Mouse (Mus musculus) embryonic stem cell, embryonic (primary cell): ENCODE measurements at regions not wholly inside any gene's neighbourhood (a gene's known extent, or its start where the extent isn't known, plus 50 kb on each side); places are given as distances from the start of the nearest gene placed in this dataset.
"Not testable (repeated sequence)": the region's sequence is repeated elsewhere in the genome, so short reads cannot be mapped to it uniquely, and the experiment has no call there.

ENCODE experiments used
- CTCF ChIA-PET, 4 experiments: fragments of 300-600 bp in 2 of 4; fragments of 350-600 bp in 2 of 4; sonication (Branson Sonifier 250); formaldehyde crosslinking; loops; one replicate each; lab custom pipeline; 2022; ENCODE audit warnings: inconsistent platforms in 2 of 4; lab: Charles Lee
- POLR2A ChIA-PET, 4 experiments: fragments of 300-600 bp in 2 of 4; fragments of 350-600 bp in 2 of 4; sonication (Branson Sonifier 250); formaldehyde crosslinking; loops; one replicate each; lab custom pipeline; 2022; ENCODE audit warnings: antibody characterized with exemption in 4 of 4, inconsistent platforms in 1 of 4; lab: Charles Lee

GRCm38 (mm10) chr12:69524337-69525035 is 58.3 kb downstream of the Vcpkmt start:
- POLR2A ChIA-PET: no interaction called here
- CTCF ChIA-PET: no interaction called here

DNA sequence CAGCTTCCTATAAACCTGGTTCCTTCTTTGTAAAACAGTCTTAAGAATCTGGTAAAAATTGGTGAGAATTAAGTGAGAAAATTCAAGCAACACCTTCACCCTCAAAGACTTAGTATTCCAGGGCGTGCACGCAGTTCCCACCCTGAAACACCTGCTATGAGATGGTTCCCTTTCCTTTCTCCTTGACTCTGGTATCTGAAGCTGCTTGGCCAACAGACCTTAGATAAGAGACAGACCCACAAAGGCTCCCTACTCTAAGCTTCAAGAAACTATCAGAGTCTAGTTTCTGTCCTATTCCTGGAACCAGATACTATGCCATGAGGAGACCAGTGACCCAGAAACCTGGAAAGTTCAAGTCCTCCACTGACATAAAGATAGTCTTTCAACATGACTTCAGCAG is 63.0 kb downstream of the Vcpkmt start:
- CTCF ChIA-PET: interaction anchor here in 2 of 4 experiments (0.6 kb wide), 2 partner anchors 54 to 328 kb away, joined by 5 to 6 read pairs; no protein-coding TSS in a partner anchor
- POLR2A ChIA-PET: no interaction called here

DNA sequence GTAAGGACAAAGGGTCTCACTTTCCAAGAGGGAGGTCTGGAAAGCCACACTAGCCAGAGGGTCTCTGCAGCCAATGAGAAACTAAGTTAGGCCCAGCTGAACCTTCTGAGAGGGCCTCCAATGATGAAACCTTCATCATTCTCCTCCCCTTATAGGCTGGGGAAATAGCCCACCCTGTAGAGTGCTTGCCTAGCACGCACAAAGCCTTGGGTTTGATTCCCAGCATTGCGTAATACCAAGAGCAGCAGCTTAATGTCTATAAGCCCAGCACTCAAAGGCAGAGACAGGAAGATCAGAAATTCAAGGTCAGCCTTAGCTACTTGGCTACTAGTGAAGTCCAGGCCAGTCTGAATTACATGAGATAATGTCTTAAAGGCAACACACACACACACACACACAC is 63.8 kb downstream of the Vcpkmt start:
- CTCF ChIA-PET: interaction anchor here in 2 of 4 experiments (0.5 to 0.7 kb wide), 4 partner anchors 18 to 328 kb away, joined by 3 to 10 read pairs (median 6); no protein-coding TSS in a partner anchor

GRCm38 (mm10) chr12:69517616-69518015 is 65.2 kb downstream of the Vcpkmt start:
- POLR2A ChIA-PET: interaction anchor here in 1 of 4 experiments (0.6 kb wide), 1 partner anchor 10 kb away, joined by 4 read pairs; no protein-coding TSS in a partner anchor
- CTCF ChIA-PET: no interaction called here

More for the DNA sequence above, 63.8 kb downstream of the Vcpkmt start:
- POLR2A ChIA-PET: interaction anchor here in 1 of 4 experiments (0.8 kb wide), 1 partner anchor 11 kb away, joined by 5 read pairs; no protein-coding TSS in a partner anchor

DNA sequence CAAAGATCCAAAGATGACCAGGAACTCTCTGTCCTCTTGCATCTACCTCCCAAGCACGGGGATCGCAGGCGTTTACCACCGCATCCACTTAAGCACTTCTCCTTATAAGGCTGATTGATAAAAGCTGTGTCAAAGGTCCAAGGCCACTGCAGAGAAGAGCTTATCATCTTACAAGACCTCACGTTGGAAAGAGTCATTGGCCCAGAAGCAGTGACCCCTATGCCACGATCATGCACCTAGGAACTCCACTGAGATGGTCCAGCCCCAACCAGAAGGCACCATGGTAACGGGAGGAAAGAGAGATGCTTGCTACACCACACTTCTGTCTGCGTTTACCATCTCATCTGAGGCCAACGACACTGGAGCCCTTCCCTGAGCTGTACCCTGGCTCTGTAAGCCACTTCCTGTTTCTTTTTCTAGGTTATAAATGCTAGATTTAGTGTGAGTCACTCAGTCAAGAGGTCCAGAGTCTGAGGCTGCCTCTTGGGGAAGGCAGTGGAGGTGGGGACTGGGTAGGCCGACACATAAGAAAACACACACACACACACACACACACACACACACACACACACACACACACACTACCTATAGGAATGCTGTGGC is 66.4 kb downstream of the Vcpkmt start:
- ChIA-PET CTCF (no interaction called here), POLR2A (interaction anchor here in 1 of 4 experiments (0.5 kb wide), 1 partner anchor 130 kb away, joined by 10 read pairs; no protein-coding TSS in a partner anchor)

GRCm38 (mm10) chr12:69515850-69516249 is 67.0 kb downstream of the Vcpkmt start:
- ChIA-PET CTCF (no interaction called here), POLR2A (interaction anchor here in 2 of 4 experiments (0.5 to 0.6 kb wide), 2 partner anchors 129 kb away, joined by 4 to 10 read pairs; no protein-coding TSS in a partner anchor)

DNA sequence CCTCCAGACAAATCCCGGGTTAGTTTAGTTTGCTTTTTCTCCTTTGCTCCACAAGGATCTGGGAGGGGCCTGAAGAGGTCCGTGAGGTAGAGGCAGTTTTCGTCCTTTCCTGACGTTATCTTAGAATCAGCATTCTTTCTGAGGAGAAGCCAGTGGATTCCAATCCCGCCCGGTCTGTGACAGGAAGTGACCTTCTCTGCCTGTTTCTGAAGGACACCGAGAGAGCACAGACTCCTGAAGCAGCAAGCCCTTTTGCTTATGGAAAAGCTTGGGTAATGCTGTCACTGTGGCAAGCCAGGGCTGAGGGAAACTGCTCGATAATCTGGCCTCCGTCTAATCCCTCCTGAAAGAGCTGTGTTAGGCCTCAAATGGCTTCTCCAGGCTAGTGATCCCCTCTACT is 67.7 kb downstream of the Vcpkmt start:
- POLR2A ChIA-PET: interaction anchor here in 1 of 4 experiments (0.6 to 1.0 kb wide), 2 partner anchors 15 to 129 kb away, joined by 3 to 4 read pairs; no protein-coding TSS in a partner anchor
- CTCF ChIA-PET: no interaction called here

- ChIA-PET POLR2A (interaction anchor here in 2 of 4 experiments (0.8 to 1.2 kb wide), 2 partner anchors 11 to 216 kb away, joined by 3 read pairs; no protein-coding TSS in a partner anchor), CTCF (interaction anchor here in 1 of 4 experiments (0.5 kb wide), 1 partner anchor 61 kb away, joined by 3 read pairs; no protein-coding TSS in a partner anchor)
Observed at GRCm38 (mm10) chr12:69513166-69513565, 69.7 kb downstream of the Vcpkmt start.

DNA sequence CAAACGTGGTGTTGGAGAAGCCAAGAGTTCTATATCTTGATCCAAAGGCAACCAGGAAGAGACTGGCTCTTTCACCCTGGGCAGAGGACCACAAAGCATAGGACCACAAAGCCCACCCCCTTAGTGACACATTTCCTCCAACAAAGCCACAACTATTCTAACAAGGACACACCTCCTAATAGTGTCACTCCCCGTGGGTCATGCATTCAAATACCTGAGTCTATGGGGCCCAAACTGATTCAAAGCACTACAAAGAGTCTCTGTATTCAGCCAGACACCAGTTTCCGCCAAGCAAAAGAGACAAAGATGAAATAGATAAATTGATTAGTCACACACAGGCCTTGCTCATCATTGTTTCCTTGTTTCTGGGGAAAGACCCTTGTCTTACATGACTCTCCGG is 72.1 kb downstream of the Vcpkmt start:
- CTCF ChIA-PET: no interaction called here
- POLR2A ChIA-PET: no interaction called here

- POLR2A ChIA-PET, CTCF ChIA-PET: not testable (repeated sequence)
Observed at GRCm38 (mm10) chr12:69509180-69509579, 73.6 kb downstream of the Vcpkmt start.

DNA sequence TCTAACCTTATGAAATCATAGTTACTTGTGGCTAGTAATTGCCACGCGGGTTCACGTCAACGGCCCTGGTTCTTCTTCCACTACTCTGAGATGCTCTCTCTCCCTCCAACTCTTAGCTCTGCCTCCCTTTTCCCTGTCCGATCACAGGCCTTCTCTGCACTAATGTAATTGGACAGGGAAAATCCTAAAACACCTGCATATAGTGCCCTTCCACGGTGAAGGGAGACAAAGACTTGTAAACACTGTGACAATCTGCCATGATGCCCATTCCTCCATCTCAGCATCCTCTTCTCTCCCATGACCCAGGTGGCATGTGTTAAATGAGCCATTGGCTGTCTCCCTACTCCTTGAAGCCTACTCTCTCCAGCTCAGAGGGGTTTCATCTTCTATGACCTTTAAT is 74.9 kb downstream of the Vcpkmt start:
- ChIA-PET CTCF (no interaction called here), POLR2A (interaction anchor here in 3 of 4 experiments (0.6 to 1.2 kb wide), 3 partner anchors 15 to 414 kb away, joined by 3 read pairs; no protein-coding TSS in a partner anchor)

GRCm38 (mm10) chr12:69507333-69507732 is 75.5 kb downstream of the Vcpkmt start:
- POLR2A ChIA-PET: no interaction called here
- CTCF ChIA-PET: no interaction called here

DNA sequence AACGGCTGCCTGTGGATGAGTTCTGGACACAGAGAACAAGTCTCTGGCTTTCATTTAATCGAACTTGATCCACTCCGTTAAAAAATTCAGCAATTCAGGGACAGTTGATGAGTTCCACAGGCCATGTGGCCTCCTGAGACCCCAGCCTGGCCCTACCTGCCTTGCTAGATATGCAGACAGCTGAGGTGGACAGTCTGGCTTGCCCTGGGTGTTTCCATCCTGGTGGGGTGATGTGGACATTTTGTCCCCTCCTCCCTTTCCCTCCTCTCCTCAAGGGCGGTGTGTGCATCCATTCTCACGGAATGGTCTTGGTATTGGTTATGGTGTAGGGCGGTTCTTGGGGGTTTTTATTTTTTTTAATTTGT is 80.1 kb downstream of the Vcpkmt start:
- ChIA-PET POLR2A (interaction anchor here in 2 of 4 experiments (1.0 to 1.8 kb wide), 5 partner anchors 10 to 139 kb away, joined by 3 to 9 read pairs (median 6); no protein-coding TSS in a partner anchor), CTCF (interaction anchor here in 1 of 4 experiments (0.8 kb wide), 1 partner anchor 12 kb away, joined by 3 read pairs; no protein-coding TSS in a partner anchor)

DNA sequence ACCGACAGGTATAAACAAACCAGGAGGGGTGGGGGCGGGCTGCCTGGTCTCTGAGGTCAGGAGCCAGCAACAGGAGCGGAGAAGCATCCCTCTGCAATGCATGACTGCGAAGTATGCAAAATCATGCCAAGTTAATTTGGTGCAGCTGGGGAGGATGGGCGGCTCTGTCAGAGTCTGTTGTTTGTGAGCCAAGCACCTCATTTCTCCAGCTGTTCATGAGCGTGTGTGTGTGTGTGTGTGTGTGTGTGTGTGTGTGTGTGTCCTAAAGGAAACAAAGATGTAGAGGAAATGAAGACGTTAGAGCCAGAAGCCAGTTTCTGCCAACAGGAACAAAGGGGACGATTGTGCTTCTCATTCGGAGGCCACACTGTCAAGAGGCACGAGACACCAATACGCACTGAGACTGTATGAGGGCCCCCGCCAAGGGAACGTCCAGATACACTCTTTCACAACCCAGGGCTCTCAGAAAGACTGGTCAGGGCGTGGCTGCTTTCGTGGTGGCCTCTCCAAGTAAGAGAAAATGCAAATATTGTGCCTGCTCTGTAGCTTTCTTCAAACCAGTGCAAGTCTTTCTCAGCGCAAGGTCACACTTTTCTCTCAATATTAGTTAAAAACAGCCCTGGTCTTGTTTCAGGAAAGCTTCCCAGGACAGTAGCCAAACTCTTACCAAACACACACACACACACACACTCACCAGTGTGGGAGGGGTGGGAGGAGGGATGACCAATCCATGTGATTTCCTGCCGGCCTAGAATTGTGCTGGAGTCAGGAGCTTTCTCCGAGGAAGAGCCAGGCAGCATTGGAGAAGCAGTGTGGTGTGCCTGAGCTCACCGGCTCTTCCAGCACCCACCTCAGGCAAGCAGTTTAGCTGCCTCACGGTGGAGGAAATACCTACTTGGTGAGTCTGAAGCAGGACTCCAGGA is 80.8 kb downstream of the Vcpkmt start:
- ChIA-PET CTCF (interaction anchor here in 2 of 4 experiments (0.6 kb wide), 2 partner anchors 17 to 107 kb away, joined by 9 to 10 read pairs; no protein-coding TSS in a partner anchor), POLR2A (interaction anchor here (0.7 to 1.8 kb wide), 11 partner anchors 11 to 582 kb away, joined by 3 to 9 read pairs (median 4); no protein-coding TSS in a partner anchor)

DNA sequence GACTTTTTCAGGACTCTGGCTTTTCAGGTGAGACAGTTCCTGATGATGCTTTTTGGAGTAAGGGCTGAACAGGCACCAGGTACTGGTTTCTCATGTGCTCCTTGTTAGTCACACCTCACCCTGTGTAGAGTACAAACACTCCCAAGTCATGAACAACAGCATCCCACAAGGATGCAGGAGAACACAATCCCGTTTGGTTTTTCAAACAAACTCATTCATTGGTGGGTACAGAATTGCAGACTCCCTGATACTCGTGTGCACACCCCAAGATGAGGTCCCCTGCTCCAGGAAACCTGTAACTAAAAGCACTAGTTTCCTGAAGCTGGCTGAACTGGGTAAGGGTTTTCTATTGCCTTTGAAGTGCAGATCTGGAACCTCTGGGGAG is 81.5 kb downstream of the Vcpkmt start:
- POLR2A ChIA-PET: interaction anchor here in 3 of 4 experiments (0.6 to 1.8 kb wide), 11 partner anchors 14 to 583 kb away, joined by 3 to 9 read pairs (median 4); no protein-coding TSS in a partner anchor
- CTCF ChIA-PET: interaction anchor here in 2 of 4 experiments (0.6 kb wide), 2 partner anchors 18 to 106 kb away, joined by 9 to 10 read pairs; no protein-coding TSS in a partner anchor

DNA sequence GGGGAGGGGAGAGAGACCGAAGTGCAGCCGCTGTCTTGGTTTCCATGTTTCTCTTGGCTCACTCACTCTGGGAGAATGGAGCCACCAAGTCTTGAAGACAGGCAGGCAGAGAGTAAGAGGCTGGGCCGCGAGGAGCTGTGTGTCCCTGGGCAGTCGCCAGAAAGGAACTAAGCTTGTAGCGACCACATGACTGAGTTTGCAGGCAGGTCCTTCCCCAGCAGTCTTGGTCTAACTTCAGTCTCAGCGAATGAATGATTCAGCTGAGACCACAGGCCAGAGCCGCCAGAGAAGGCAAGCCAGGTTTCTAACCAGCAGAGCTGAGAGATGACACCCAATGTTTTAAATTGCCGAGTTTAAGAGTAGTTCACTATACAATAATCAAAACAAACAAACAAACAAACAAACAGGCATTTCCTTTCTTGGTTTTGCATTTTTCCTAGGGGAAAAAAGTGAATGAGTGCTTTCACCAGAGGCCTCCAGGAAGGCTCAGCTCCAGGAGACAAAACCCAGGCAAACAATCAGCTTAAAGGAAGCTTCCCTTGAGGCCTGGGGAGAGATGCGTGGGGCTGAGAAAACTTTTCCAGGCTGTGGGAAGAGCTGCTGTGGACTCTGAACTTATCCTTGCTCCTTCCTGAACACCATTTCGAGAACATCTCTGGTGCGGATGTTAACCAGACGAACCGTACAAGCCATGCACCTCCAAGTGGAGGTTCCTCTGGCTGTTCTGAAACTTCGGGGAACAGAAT is 82.1 kb downstream of the Vcpkmt start:
- ChIA-PET POLR2A (interaction anchor here in 3 of 4 experiments (0.6 to 1.8 kb wide), 12 partner anchors 14 to 653 kb away, joined by 3 to 9 read pairs (median 4); partner anchors contain the start of gene Abhd12b (in 1 of the 3)), CTCF (interaction anchor here in 2 of 4 experiments (0.6 kb wide), 3 partner anchors 18 to 106 kb away, joined by 3 to 10 read pairs (median 9); no protein-coding TSS in a partner anchor)

DNA sequence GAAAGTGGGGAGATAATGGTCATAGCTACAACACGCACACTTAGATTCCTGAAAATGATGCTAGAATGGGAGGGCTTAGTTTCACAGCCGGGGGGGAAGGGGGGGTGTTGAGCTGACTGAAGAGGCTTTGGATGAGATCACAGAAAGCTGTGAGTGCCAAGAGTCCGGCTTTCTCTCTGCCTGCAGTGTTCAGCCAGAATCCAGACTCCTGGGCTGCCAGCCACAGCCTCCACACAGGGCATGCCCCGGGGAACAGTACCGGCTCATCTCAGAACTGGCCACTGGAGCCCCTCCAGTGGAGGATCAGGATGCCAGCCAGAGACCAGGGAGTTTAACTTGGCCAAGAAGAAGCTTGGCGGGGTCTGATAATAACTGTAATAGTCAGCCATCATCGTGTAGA is 85.7 kb downstream of the Vcpkmt start:
- POLR2A ChIA-PET: interaction anchor here in 1 of 4 experiments (0.7 kb wide), 1 partner anchor 62 kb away, joined by 3 read pairs; no protein-coding TSS in a partner anchor
- CTCF ChIA-PET: no interaction called here
